Mouse (Mus musculus): ENCODE results near the gene Ces1d. TPM values are rescaled to one million over a fixed set of nuclear protein-coding genes. Genes with fewer than 3 reads are reported as not detected.
"Not testable (repeated sequence)": the region's sequence is repeated elsewhere in the genome, so short reads cannot be mapped to it uniquely, and the experiment has no call there.

Gene Ces1d
- polyA plus RNA-seq, 1 experiment: not detected

- Histone ChIP-seq H3K27me3 (ENCODE audit: control insufficient read depth, insufficient read depth, low read length, poor library complexity, severe bottlenecking) (no peaks in the 10 kb centered on the region), H3K9me3 (replicated peaks; ENCODE audit: control insufficient read depth, insufficient read depth, low read length, poor library complexity, severe bottlenecking) (no peaks in the 10 kb centered on the region), H3K4me1 (ENCODE audit: control insufficient read depth, insufficient read depth, low read length) (no peaks in the 10 kb centered on the region), H3K36me3 (ENCODE audit: control insufficient read depth, insufficient read depth, low read length, poor library complexity, severe bottlenecking) (no peaks in the 10 kb centered on the region), H3K9ac (ENCODE audit: low read depth, poor library complexity, severe bottlenecking) (no peak overlapping the region), H3K4me3 (ENCODE audit: low read depth, low read length) (no peak overlapping the region), H3K27ac (ENCODE audit: insufficient read depth, low read length) (no peak overlapping the region)
- TF ChIP-seq CTCF (IDR thresholded peaks at IDR 0.05; ENCODE audit: low read depth, low read length) (no peak), EP300 (IDR thresholded peaks at IDR 0.05; ENCODE audit: insufficient read depth, low read depth, low read length) (no peak), POLR2A (IDR thresholded peaks at IDR 0.05; ENCODE audit: insufficient read depth, low read length) (no peak)
Observed at GRCm38 (mm10) chr8:93211091-93211490, 13.5 kb upstream of the Ces1d start.

GRCm38 (mm10) chr8:93199146-93199545, 1.5 kb upstream of the Ces1d start:
- H3K4me3 ChIP-seq (ENCODE audit: low read depth, low read length); H3K9ac ChIP-seq (ENCODE audit: low read depth, poor library complexity, severe bottlenecking); H3K9me3 ChIP-seq (replicated peaks; ENCODE audit: control insufficient read depth, insufficient read depth, low read length, poor library complexity, severe bottlenecking); H3K27me3 ChIP-seq (ENCODE audit: control insufficient read depth, insufficient read depth, low read length, poor library complexity, severe bottlenecking); H3K27ac ChIP-seq (ENCODE audit: insufficient read depth, low read length); H3K36me3 ChIP-seq (ENCODE audit: control insufficient read depth, insufficient read depth, low read length, poor library complexity, severe bottlenecking); H3K4me1 ChIP-seq (ENCODE audit: control insufficient read depth, insufficient read depth, low read length): not testable (repeated sequence)

- Histone ChIP-seq H3K4me3 (ENCODE audit: low read depth, low read length) (no peak overlapping the region), H3K9ac (ENCODE audit: low read depth, poor library complexity, severe bottlenecking) (no peak overlapping the region), H3K27me3 (ENCODE audit: control insufficient read depth, insufficient read depth, low read length, poor library complexity, severe bottlenecking) (no peaks in the 10 kb centered on the region), H3K4me1 (ENCODE audit: control insufficient read depth, insufficient read depth, low read length) (no peaks in the 10 kb centered on the region), H3K36me3 (ENCODE audit: control insufficient read depth, insufficient read depth, low read length, poor library complexity, severe bottlenecking) (no peaks in the 10 kb centered on the region), H3K27ac (ENCODE audit: insufficient read depth, low read length) (no peak overlapping the region), H3K9me3 (replicated peaks; ENCODE audit: control insufficient read depth, insufficient read depth, low read length, poor library complexity, severe bottlenecking) (no peaks in the 10 kb centered on the region; the same call in 1 of the 2 replicates)
- TF ChIP-seq CTCF (IDR thresholded peaks at IDR 0.05; ENCODE audit: low read depth, low read length) (no peak), POLR2A (IDR thresholded peaks at IDR 0.05; ENCODE audit: insufficient read depth, low read length) (no peak), EP300 (IDR thresholded peaks at IDR 0.05; ENCODE audit: insufficient read depth, low read depth, low read length) (no peak)
Observed at GRCm38 (mm10) chr8:93196436-93196835, 1.2 kb downstream of the Ces1d start.

- Histone ChIP-seq H3K36me3 (ENCODE audit: control insufficient read depth, insufficient read depth, low read length, poor library complexity, severe bottlenecking) (no peaks in the 10 kb centered on the region), H3K27ac (ENCODE audit: insufficient read depth, low read length) (no peak overlapping the region), H3K4me1 (ENCODE audit: control insufficient read depth, insufficient read depth, low read length) (no peaks in the 10 kb centered on the region), H3K4me3 (ENCODE audit: low read depth, low read length) (no peak overlapping the region), H3K9me3 (replicated peaks; ENCODE audit: control insufficient read depth, insufficient read depth, low read length, poor library complexity, severe bottlenecking) (no peaks in the 10 kb centered on the region), H3K27me3 (ENCODE audit: control insufficient read depth, insufficient read depth, low read length, poor library complexity, severe bottlenecking) (no peaks in the 10 kb centered on the region), H3K9ac (ENCODE audit: low read depth, poor library complexity, severe bottlenecking) (no peak overlapping the region)
- TF ChIP-seq POLR2A (IDR thresholded peaks at IDR 0.05; ENCODE audit: insufficient read depth, low read length) (no peak), EP300 (IDR thresholded peaks at IDR 0.05; ENCODE audit: insufficient read depth, low read depth, low read length) (no peak), CTCF (IDR thresholded peaks at IDR 0.05; ENCODE audit: low read depth, low read length) (no peak)
Observed at GRCm38 (mm10) chr8:93180581-93181129, 17.0 kb downstream of the Ces1d start.

- no peaks in the 10 kb centered on the region for H3K27me3 ChIP-seq (ENCODE audit: control insufficient read depth, insufficient read depth, low read length, poor library complexity, severe bottlenecking)
- no peaks in the 10 kb centered on the region for H3K36me3 ChIP-seq (ENCODE audit: control insufficient read depth, insufficient read depth, low read length, poor library complexity, severe bottlenecking)
- H3K9ac ChIP-seq (ENCODE audit: low read depth, poor library complexity, severe bottlenecking): no peak overlapping the region
- no peak overlapping the region for H3K4me3 ChIP-seq (ENCODE audit: low read depth, low read length)
- H3K27ac ChIP-seq (ENCODE audit: insufficient read depth, low read length): no peak overlapping the region
- no peaks in the 10 kb centered on the region for H3K4me1 ChIP-seq (ENCODE audit: control insufficient read depth, insufficient read depth, low read length)
- TF ChIP-seq CTCF (IDR thresholded peaks at IDR 0.05; ENCODE audit: low read depth, low read length) (no peak), POLR2A (IDR thresholded peaks at IDR 0.05; ENCODE audit: insufficient read depth, low read length) (no peak), EP300 (IDR thresholded peaks at IDR 0.05; ENCODE audit: insufficient read depth, low read depth, low read length) (peak; percentile 66; the same call in 1 of the 2 replicates)
- no peaks in the 10 kb centered on the region for H3K9me3 ChIP-seq (replicated peaks; ENCODE audit: control insufficient read depth, insufficient read depth, low read length, poor library complexity, severe bottlenecking)
Observed at GRCm38 (mm10) chr8:93176593-93176992, 21.0 kb downstream of the Ces1d start.

GRCm38 (mm10) chr8:93174554-93174953, 23.1 kb downstream of the Ces1d start:
- Histone ChIP-seq H3K9ac (ENCODE audit: low read depth, poor library complexity, severe bottlenecking) (no peak overlapping the region), H3K4me3 (ENCODE audit: low read depth, low read length) (no peak overlapping the region), H3K27me3 (ENCODE audit: control insufficient read depth, insufficient read depth, low read length, poor library complexity, severe bottlenecking) (no peaks in the 10 kb centered on the region), H3K36me3 (ENCODE audit: control insufficient read depth, insufficient read depth, low read length, poor library complexity, severe bottlenecking) (no peaks in the 10 kb centered on the region), H3K4me1 (ENCODE audit: control insufficient read depth, insufficient read depth, low read length) (no peaks in the 10 kb centered on the region), H3K27ac (ENCODE audit: insufficient read depth, low read length) (no peak overlapping the region), H3K9me3 (replicated peaks; ENCODE audit: control insufficient read depth, insufficient read depth, low read length, poor library complexity, severe bottlenecking) (no peaks in the 10 kb centered on the region)
- TF ChIP-seq POLR2A (IDR thresholded peaks at IDR 0.05; ENCODE audit: insufficient read depth, low read length) (no peak), CTCF (IDR thresholded peaks at IDR 0.05; ENCODE audit: low read depth, low read length) (no peak), EP300 (IDR thresholded peaks at IDR 0.05; ENCODE audit: insufficient read depth, low read depth, low read length) (no peak)

All from ES-Bruce4 (cell line).